Mouse (Mus musculus) urinary bladder, adult 18-20 months (tissue): ENCODE data around the gene Apex2.

Source experiments
- DNase-seq, 2 experiments: peaks; one replicate each; pipeline ENCODE4 v3.0.0; 2022; ENCODE audit warnings: low spot score in 2 of 2, mixed read lengths in 2 of 2

Gene Apex2

GRCm38 (mm10) chrX:150589696-150590095 is at the start of gene Apex2:
Gene Apex2, minus strand, starts transcription at chrX:150589868.
- no peak for DNase-seq

- DNase-seq = no peak
Measured at GRCm38 (mm10) chrX:150636421-150636820, 46.8 kb upstream of the Apex2 start.

- DNase-seq = no peak
Measured at GRCm38 (mm10) chrX:150598882-150599281, 9.2 kb upstream of the Apex2 start.

- no peak for DNase-seq
Measured at GRCm38 (mm10) chrX:150595016-150595760, 5.5 kb upstream of the Apex2 start.

- DNase-seq = no peak
Measured at GRCm38 (mm10) chrX:150594176-150594575, 4.5 kb upstream of the Apex2 start.

- DNase-seq = no peak
Measured at GRCm38 (mm10) chrX:150593266-150594035, 3.8 kb upstream of the Apex2 start.

GRCm38 (mm10) chrX:150588023-150588764 is 1.5 kb downstream of the Apex2 start, which contains the start of gene Pfkfb1:
Gene Pfkfb1, plus strand, starts transcription at chrX:150588229.
- peak; percentile 55 to 70 for DNase-seq

- no peak for DNase-seq
Measured at GRCm38 (mm10) chrX:150585116-150585515, 4.6 kb downstream of the Apex2 start.

GRCm38 (mm10) chrX:150581921-150582320 is 7.7 kb downstream of the Apex2 start:
- DNase-seq = no peak

GRCm38 (mm10) chrX:150564644-150565357 is 24.9 kb downstream of the Apex2 start:
- no peak for DNase-seq

- no peak for DNase-seq
Measured at GRCm38 (mm10) chrX:150554032-150554431, 35.6 kb downstream of the Apex2 start.

GRCm38 (mm10) chrX:150551986-150552385 is 37.7 kb downstream of the Apex2 start:
- no peak for DNase-seq

- DNase-seq = no peak
Measured at GRCm38 (mm10) chrX:150549639-150550038, 40.0 kb downstream of the Apex2 start.

GRCm38 (mm10) chrX:150547239-150547638 is 42.4 kb downstream of the Apex2 start, which contains the start of gene Alas2:
Gene Alas2, plus strand, starts transcription at chrX:150547375.
- DNase-seq = no peak

GRCm38 (mm10) chrX:150541684-150542083 is 48.0 kb downstream of the Apex2 start:
- DNase-seq = no peak

GRCm38 (mm10) chrX:150540111-150540510 is 49.6 kb downstream of the Apex2 start:
- DNase-seq = no peak

- no peak for DNase-seq
Measured at GRCm38 (mm10) chrX:150516477-150516876, 73.2 kb downstream of the Apex2 start.

- DNase-seq = no peak
Measured at GRCm38 (mm10) chrX:150516015-150516414, 73.7 kb downstream of the Apex2 start.

- no peak for DNase-seq
Measured at GRCm38 (mm10) chrX:150514127-150514526, 75.5 kb downstream of the Apex2 start.

- no peak for DNase-seq
Measured at GRCm38 (mm10) chrX:150511274-150511673, 78.4 kb downstream of the Apex2 start.

GRCm38 (mm10) chrX:150510631-150511030 is 79.0 kb downstream of the Apex2 start:
- DNase-seq = no peak
